Comparison of ENCODE assay signal across 17 mouse cellular contexts in the genomic region with DNA sequence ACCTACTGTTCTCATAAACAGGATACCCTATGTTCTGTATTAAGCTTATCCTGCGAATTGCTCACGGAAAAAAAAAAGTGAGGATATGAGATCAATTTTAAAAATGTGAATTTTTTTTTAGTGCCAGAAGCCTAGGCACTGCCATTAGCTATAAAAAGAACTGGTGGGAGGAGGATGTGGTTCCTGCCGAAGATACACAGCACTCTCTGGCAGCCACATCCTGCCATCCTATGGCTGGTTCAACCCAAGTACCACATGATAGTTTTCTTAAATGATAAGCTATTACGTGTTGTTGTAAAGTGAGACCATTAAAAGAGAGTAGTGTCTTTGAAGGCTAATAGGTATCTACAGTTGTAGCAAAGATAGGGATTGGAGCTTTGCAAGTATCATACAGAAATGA. TPM values are rescaled to one million over a fixed set of nuclear protein-coding genes. Genes with fewer than 3 reads are reported as not detected.
DNase-seq lines count a peak whose midpoint lies in the region; ATAC-seq lines count a peak whose summit lies in the region.
"Had no signal": no experiment of that assay in that cellular context is flagged by ENCODE, and none has a peak within 500 bp of the region (broad histone marks: within the 10 kb centered on the region; RNA-seq: fewer than 3 reads in every experiment).

No protein-coding gene starts in this region.

- peak; percentile 15 for DNase-seq in embryonic facial prominence, embryonic 14.5 days (ENCODE audit: low spot score)
- DNase-seq in embryonic facial prominence, embryonic 10.5 days (ENCODE audit: low spot score): no peak
- DNase-seq in right cerebral cortex, adult 18-20 months: peak; percentile 25
- DNase-seq in right cerebral cortex, postnatal 25 days: no peak
- peak; percentile 43 for DNase-seq in thymus, postnatal 25 days
- DNase-seq in adrenal gland, postnatal 10 days: no peak
- DNase-seq in ovary, postnatal 10 days (ENCODE audit: low spot score): no peak
- DNase-seq: cerebellum, adult 9-10 months; forebrain, postnatal 0 days; kidney, adult 8-10 months had no signal

- no peaks in the 10 kb centered on the region for H3K9me3 ChIP-seq in embryonic facial prominence, embryonic 14.5 days (ENCODE audit: control insufficient read depth, low read length)
- no peaks in the 10 kb centered on the region for H3K9me3 ChIP-seq in embryonic facial prominence, embryonic 10.5 days
- H3K9me3 ChIP-seq: embryonic facial prominence, embryonic 13.5 days; heart, embryonic 15.5 days; hindbrain, embryonic 13.5 days; limb, embryonic 10.5 days; stomach, embryonic 15.5 days had no signal

- no peak overlapping the region for H3K4me3 ChIP-seq in embryonic facial prominence, embryonic 14.5 days (ENCODE audit: low read depth, low read length)
- no peak overlapping the region for H3K4me3 ChIP-seq in embryonic facial prominence, embryonic 10.5 days
- H3K4me3 ChIP-seq: embryonic facial prominence, embryonic 13.5 days; heart, embryonic 15.5 days; hindbrain, embryonic 13.5 days; limb, embryonic 10.5 days; stomach, embryonic 15.5 days had no signal

- H3K27me3 ChIP-seq in embryonic facial prominence, embryonic 14.5 days (replicated peaks; ENCODE audit: control insufficient read depth, insufficient read depth, low read length): no peaks in the 10 kb centered on the region
- H3K27me3 ChIP-seq in embryonic facial prominence, embryonic 10.5 days (replicated peaks; ENCODE audit: low read depth, poor library complexity, severe bottlenecking): no peaks in the 10 kb centered on the region
- H3K27me3 ChIP-seq: embryonic facial prominence, embryonic 13.5 days; heart, embryonic 15.5 days; hindbrain, embryonic 13.5 days; stomach, embryonic 15.5 days had no signal

- H3K27ac ChIP-seq in embryonic facial prominence, embryonic 14.5 days (replicated peaks; ENCODE audit: low read depth, low read length): no peak overlapping the region
- H3K27ac ChIP-seq in embryonic facial prominence, embryonic 10.5 days (replicated peaks): no peak overlapping the region
- H3K27ac ChIP-seq: embryonic facial prominence, embryonic 13.5 days; heart, embryonic 15.5 days; hindbrain, embryonic 13.5 days; limb, embryonic 10.5 days; liver, embryonic 14.5 days; stomach, embryonic 15.5 days had no signal

- no peaks in the 10 kb centered on the region; the same call in 1 of the 2 replicates for H3K4me1 ChIP-seq in embryonic facial prominence, embryonic 14.5 days (ENCODE audit: control insufficient read depth, insufficient read depth, low read length)
- peaks cover 12% of the 10 kb centered on the region for H3K4me1 ChIP-seq in embryonic facial prominence, embryonic 10.5 days
- H3K4me1 ChIP-seq: stomach, embryonic 15.5 days had no signal

- WGBS in embryonic facial prominence, embryonic 14.5 days: 81% methylated on average over 4 of the region's 4 CpGs
- WGBS in embryonic facial prominence, embryonic 10.5 days: 83% methylated on average over 4 of the region's 4 CpGs

- no peaks in the 10 kb centered on the region for H3K36me3 ChIP-seq in embryonic facial prominence, embryonic 14.5 days (ENCODE audit: control insufficient read depth, insufficient read depth, low read length)
- H3K36me3 ChIP-seq in embryonic facial prominence, embryonic 10.5 days (replicated peaks): no peaks in the 10 kb centered on the region
- H3K36me3 ChIP-seq: embryonic facial prominence, embryonic 13.5 days; heart, embryonic 15.5 days; hindbrain, embryonic 13.5 days; limb, embryonic 10.5 days; stomach, embryonic 15.5 days had no signal

- no peak overlapping the region for H3K9ac ChIP-seq in embryonic facial prominence, embryonic 14.5 days (ENCODE audit: low read depth, low read length)
- H3K9ac ChIP-seq: embryonic facial prominence, embryonic 13.5 days; forebrain, postnatal 0 days; heart, embryonic 15.5 days; hindbrain, embryonic 13.5 days; liver, embryonic 14.5 days; stomach, embryonic 15.5 days had no signal

- no peak for ATAC-seq in embryonic facial prominence, embryonic 14.5 days (ENCODE audit: low read depth)
- ATAC-seq in megakaryocyte progenitor cell, adult 5-6 weeks (replicated peaks; ENCODE audit: poor library complexity): peak; percentile 44; the same call in 1 of the 2 replicates
- ATAC-seq: forebrain, postnatal 0 days had no signal

- no peak overlapping the region for H3K4me2 ChIP-seq in embryonic facial prominence, embryonic 14.5 days (ENCODE audit: low read depth, low read length)
- H3K4me2 ChIP-seq: embryonic facial prominence, embryonic 13.5 days; heart, embryonic 15.5 days; hindbrain, embryonic 13.5 days; stomach, embryonic 15.5 days had no signal

RNA-seq across cellular contexts. Expression of a gene that starts 58.2 kb away (rescaled TPM):
- 71.7 and 78.6 TPM in 2 replicates for polyA plus RNA-seq in embryonic facial prominence, embryonic 14.5 days (2014; fragmentation: Nextera tagmentation; extraction: Ambion mirVana)
- polyA plus RNA-seq in embryonic facial prominence, embryonic 10.5 days (2016; fragmentation: Nextera tagmentation; extraction: Ambion mirVana): 27.9 and 32.2 TPM in 2 replicates
- 68.8 and 76.0 TPM in 2 replicates for total RNA-seq in megakaryocyte progenitor cell, adult 5-6 weeks (2015)
- 60.1 and 63.1 TPM in 2 replicates for total RNA-seq in megakaryocyte progenitor cell, adult 5-6 weeks (2017)
- 10 to 100 TPM; 51.0 to 62.6 TPM for total RNA-seq in adrenal gland, postnatal 10 days (2021)

Comparison
In these comparisons a context has a peak if more than half of its experiments do, and no peak if none do; other contexts are left out.
1. DNase-seq: peak in embryonic facial prominence, embryonic 14.5 days (single experiment), right cerebral cortex, adult 18-20 months (single experiment) and thymus, postnatal 25 days (single experiment); none in embryonic facial prominence, embryonic 10.5 days (single experiment), right cerebral cortex, postnatal 25 days (single experiment), adrenal gland, postnatal 10 days (single experiment) and ovary, postnatal 10 days (single experiment).